Mouse (Mus musculus) embryonic fibroblast, embryonic 13.5 days (primary cell): Measurements from ENCODE around the gene Fam131b.

Experiments used
- CTCF ChIP-seq: IDR thresholded peaks from 2 replicates; pipeline ENCODE4 v1.5.1; 2011; ENCODE audit warnings: mild to moderate bottlenecking, control low read depth, low read length, moderate library complexity, borderline replicate concordance; ENCODE audit not compliant: insufficient read depth
- POLR2A ChIP-seq: IDR thresholded peaks from 2 replicates; pipeline ENCODE4 v1.6.1; 2011; ENCODE audit warnings: low read depth, mild to moderate bottlenecking, control low read depth, low read length, moderate library complexity

GRCm38 (mm10) chr6:42356913-42357312 lies 32.5 kb upstream of the Fam131b start:
- no peak for TF ChIP-seq POLR2A
- no peak for TF ChIP-seq CTCF
